Mouse (Mus musculus): ENCODE data around the gene Iqschfp.

Iqschfp gene

GRCm38 (mm10) chr3:68351461-68351860 is 459.4 kb downstream of the Iqschfp start:
- DNase-seq (ENCODE audit: low spot score), result no peak

DNA sequence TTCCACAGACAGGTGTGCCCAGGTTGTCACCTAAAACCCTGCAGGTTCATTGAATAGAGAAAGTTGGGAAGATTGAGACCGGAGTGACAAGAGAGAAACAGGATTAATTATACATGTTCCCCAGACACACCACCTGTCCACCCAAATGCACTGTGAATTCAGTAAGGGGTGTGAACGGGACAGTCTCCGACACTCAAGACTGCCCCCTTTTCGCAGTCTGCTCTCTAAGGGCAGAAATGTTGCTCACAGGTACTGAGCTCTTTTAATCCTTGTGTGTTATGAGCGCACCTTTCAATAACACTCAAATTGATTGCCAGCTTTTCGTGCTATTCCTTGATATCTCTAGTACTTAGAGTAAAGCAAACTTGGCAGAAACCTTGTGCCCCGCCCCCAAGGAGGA is 460.9 kb downstream of the Iqschfp start:
- DNase-seq (ENCODE audit: low spot score), result no peak

- DNase-seq (ENCODE audit: low spot score), result no peak
Observed at GRCm38 (mm10) chr3:68353492-68353891, 461.5 kb downstream of the Iqschfp start.

DNA sequence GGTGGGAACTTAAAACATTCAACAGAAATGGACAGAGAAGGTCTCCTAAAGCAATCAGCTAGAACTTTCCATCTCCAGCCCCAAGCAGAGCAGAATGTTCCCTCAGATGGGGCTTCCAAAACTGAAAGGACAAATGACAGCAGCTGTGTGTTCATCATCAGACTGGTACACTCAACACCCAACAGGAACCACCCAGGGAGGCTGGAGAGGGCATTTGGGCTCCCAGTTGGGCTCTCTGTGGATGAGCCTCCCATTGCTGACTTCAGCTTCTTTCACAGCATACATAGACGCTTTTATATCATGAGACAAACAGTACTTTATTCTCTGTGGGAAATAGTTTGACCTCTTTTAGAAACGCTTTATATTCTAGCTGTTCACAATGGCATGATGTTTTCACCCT is 464.5 kb downstream of the Iqschfp start:
- no peak for DNase-seq (ENCODE audit: low spot score)

DNA sequence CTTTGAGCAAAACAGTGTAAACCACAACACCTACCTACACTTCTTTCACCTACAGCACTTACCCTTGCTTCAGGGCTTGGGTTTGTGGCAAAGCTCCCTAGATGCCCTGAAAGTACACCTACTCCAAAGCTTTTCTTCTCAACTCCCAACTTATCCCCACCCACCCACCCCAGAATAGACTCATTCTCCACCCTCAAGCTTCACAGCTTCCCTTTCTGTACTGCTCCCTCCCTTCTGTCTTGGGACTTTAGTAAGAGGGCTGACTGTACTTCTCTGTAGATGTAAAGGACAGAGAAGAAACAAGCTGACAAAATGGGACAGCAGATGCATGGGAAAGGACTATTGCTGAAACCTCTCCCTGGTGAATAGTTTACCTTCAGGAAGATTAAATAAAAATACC is 476.0 kb downstream of the Iqschfp start:
- DNase-seq (ENCODE audit: low spot score), result no peak

DNA sequence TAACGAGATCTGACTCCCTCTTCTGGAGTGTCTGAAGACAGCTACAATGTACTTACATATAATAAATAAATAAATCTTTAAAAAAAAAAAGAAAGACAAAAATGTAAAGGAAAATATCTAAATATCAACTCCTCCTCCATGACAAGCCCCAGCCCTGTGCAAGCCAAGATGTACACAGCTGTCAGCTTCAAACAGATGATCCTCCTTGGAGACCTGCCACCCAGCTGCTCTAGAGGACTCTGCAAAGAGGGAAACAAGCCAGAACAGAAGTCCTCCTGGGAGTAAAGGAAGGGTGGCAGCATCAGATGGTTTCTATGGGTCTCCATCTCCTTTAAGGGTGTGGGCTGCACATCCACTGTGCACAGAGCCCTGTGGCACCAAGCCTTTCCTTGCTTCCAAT is 480.9 kb downstream of the Iqschfp start:
- DNase-seq (ENCODE audit: low spot score), result no peak

DNA sequence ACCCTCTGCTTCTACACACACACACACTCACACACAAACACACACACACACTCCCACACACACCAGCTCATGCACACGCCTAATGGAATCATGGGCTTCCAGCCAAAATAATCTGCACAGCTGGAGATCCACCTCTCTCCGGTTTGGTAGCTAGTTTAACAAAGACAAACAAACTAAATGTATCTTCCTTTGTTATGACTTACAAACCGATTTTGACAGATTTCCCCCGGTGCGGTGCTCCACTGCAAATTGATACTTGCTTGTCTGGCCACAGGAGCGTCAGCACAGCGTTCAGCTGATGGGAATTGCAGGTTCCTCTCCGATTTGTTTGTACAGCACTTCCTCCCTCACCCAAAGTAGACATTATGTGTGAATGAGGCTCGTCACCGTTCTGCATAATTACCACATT is 483.1 kb downstream of the Iqschfp start:
- DNase-seq (ENCODE audit: low spot score), result no peak

DNA sequence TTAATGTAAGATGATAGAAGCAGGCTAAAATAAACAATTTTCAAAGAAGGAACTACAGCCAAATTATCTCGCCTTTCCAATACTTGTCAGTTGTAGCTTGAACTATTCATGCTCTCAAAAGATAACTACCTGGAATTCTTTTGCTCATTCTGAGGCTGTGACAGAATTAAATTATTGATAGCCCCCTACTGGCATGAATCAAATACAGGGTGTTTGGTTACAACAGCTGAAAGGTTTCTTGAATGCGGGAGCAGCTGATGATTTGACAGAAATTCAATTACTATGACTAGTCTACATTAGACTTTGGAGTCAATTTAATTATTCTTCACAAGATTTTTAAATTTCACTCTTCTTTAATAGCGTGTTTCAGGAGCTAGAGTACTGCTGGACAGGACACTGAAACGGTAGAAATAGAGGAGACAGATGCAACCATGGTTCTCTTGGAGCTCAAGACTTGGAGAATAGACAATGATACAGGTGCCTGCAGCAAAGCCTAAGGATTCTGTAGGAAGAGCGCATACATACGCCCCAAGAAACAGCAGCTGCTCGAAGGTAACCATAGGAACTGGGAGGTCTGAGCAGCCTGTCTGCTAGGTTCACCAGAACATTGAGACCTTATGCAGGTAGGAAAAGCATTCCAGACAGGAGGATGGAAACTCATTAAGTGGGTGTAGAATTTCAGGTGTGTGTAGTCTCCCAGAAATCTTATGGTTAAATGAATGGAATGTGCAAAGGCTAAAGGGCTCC is 485.6 kb downstream of the Iqschfp start:
- DNase-seq (ENCODE audit: low spot score), result no peak

GRCm38 (mm10) chr3:68378799-68379198 is 486.8 kb downstream of the Iqschfp start:
- DNase-seq (ENCODE audit: low spot score), result no peak

DNA sequence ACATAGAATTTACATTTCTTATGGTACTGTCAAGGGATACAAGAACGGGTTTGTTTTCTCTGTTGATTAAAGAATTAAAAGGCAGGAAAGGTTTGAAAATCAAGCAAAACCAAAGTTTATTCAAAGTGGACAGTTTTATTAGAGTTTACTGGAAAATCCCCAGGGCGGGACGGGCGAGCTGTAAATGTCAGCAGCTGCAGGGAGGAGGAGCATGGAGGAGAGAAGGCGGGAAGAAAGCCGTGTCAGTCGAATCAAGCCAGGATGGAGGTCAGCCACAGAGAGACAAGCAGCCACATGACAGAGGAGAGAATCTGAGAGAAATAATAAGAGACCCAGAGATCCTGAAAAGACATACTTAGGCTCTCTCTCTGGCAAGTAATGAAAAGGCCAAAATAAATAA is 487.2 kb downstream of the Iqschfp start:
- DNase-seq (ENCODE audit: low spot score), result no peak

- DNase-seq (ENCODE audit: low spot score), result no peak
Observed at GRCm38 (mm10) chr3:68383672-68384071, 491.6 kb downstream of the Iqschfp start.

DNA sequence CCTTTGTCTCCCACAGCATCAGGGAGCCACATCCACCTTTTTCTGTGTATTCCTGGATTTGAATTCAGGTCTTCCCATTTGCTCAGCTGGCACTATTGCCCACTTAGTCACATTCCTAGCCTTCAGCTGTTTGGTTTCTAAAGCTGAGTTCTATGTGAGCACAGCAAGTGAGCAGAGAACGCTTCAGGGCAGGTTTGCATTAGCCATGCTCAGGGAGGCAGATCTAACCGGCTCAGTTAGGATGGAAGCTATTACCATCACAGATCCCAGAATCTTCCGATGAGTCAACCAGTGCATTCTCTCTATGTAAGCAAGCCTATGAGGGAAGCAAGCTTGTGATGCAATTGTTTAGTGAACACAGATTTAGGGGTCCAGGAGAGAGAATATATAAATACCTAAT is 493.5 kb downstream of the Iqschfp start:
- DNase-seq (ENCODE audit: low spot score), result no peak

DNA sequence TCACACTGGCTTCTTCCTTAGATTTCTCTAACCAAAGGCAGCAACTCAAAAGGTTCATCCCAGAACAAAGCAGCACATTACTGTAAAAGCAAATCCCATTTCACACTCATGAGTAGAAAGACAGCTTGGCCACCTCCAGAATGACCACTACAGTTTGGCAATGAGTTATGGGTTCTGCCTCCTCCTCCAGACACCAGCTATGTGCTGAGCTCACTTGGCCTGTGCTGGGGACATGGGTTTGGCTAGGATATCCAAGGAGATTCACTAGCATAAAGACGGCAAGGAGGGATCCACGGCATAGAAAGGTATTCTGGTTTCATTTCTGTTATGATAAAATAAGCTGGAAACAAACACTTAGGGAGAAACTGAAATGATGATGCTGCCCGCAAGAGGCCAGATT is 496.0 kb downstream of the Iqschfp start:
- no peak for DNase-seq (ENCODE audit: low spot score)

DNA sequence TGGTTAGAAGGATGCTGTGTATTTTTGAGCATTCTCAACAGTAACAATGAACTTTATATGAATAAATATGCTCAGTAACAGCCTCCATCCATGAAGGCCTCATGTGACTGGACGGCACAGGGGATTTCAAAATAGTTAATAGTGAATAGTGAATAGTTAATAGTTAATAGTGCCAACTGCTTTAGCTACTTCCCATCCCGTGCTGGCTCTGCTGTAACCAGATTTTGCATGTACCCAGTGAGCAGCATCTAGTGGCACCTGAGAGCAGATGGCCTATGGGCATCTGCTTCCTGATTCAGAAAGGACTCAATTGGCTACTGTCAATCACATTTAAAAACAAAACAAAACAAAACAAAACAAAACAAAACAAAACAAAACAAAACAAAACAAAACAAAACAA is 501.5 kb downstream of the Iqschfp start:
- no peak for DNase-seq (ENCODE audit: low spot score)

- no peak for DNase-seq (ENCODE audit: low spot score)
Observed at GRCm38 (mm10) chr3:68398691-68399090, 506.7 kb downstream of the Iqschfp start.

- DNase-seq (ENCODE audit: low spot score), result no peak
Observed at GRCm38 (mm10) chr3:68400121-68400520, 508.1 kb downstream of the Iqschfp start.

DNA sequence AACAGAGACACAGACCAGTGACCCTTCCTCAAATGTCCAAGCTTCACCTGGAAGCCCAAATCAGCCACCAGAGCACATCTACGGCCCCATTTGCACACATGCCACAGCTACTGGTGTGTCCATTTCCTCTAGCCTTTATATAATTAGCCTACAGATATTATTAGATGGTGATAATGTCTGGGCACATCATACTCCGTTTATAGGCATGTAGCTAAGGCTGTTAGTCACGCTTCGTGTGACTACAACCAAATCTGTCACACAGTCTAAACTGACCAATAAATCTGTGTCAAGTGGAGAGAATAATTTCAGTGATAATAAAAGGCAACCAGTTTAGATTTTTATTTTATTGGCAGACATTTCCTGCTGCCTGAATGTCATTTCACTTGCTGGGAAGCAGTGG is 511.3 kb downstream of the Iqschfp start:
- no peak for DNase-seq (ENCODE audit: low spot score)

DNA sequence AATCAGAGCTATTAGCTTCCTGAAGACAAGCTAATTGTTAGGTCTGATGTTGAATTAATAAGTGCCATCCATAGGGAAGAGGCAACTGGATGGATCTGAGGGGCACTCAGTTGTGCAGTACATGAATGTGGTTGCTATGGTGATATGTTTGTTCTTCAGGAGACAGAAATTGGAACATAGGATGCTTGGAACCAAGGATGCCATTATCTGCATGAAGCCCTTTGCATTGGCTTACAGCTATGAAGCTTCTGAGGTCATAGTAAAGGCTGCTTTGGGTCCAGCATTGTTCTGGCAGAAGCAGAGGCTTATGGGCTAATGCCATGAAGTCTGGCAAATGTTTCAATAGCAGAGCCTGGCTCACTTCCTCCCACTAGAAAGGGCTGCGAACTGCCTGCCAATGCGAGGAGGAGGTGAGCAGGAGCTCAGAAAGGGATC is 511.8 kb downstream of the Iqschfp start:
- DNase-seq (ENCODE audit: low spot score), result no peak

DNA sequence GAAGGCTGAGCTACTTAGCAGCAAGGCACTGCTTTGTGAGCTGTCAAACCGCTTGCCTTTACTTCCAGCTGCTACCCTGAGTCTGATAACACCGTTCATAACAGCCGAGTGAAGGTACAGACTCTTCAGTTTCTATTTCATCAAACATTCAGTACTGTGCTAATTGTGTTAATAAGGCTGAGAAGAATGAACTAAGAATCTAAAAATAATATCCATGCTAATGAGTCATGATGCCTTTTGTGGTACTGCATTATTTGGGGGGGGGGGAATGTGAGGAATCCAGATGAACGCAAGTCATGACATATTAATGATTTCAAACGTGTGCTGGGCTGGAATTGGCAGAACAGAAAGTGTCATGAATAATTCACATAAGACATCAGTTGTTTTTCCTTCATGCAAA is 513.7 kb downstream of the Iqschfp start:
- no peak for DNase-seq (ENCODE audit: low spot score)

DNA sequence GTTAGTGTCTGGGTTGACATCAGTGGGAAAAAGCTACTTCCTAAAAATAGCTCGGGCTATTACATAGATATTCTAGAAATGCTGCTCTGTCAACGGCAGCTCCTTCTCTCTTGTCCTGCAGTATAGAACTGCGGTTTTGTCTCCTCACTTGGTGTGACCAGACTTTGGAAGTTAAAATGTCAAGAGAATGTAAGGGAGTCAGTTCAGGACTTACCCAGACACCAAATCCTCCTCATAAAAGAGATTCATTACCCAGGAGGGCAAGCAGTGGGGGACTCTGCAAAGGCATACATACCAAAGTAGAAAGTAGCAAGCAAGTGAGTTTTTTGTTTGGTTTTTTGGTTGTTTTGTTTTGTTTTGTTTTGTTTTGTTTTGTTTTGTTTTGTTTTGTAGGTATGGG is 520.2 kb downstream of the Iqschfp start:
- DNase-seq (ENCODE audit: low spot score), result no peak

DNA sequence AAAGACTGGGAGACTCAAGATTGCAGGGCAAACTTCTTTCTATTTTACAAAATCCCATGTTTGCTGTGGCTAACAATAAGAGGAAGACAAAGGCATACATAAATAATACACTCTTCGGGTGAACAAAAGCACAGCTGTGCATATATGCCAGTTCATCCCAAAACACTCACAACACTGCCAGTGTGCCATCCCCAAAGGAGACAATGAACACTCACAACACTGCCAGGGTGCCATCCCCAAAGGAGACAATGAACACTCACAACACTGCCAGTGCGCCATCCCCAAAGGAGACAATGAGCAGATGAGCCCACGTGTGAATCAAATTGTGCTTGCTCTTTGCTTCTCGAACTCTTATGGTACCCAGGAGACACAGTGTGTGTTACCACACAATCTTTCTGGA is 527.8 kb downstream of the Iqschfp start:
- no peak for DNase-seq (ENCODE audit: low spot score)

DNA sequence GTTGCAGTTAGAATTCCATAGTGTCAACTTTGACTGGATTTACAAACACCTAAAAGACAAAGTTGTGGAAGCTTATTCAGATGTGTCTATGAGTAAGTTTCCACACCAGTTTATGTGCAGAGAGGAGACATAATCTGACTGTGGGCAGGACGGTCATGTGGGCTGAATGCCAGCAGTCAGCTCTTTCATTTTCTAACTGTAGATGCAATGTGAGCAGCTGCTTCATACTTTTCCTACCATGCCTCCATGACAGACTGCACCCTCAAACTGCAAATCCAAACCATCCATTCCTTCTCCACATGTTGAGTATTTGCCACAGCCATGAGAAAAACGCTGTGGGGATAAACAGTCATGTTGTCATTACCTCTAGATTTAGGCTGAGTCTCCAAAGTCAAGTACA is 528.9 kb downstream of the Iqschfp start:
- no peak for DNase-seq (ENCODE audit: low spot score)

DNA sequence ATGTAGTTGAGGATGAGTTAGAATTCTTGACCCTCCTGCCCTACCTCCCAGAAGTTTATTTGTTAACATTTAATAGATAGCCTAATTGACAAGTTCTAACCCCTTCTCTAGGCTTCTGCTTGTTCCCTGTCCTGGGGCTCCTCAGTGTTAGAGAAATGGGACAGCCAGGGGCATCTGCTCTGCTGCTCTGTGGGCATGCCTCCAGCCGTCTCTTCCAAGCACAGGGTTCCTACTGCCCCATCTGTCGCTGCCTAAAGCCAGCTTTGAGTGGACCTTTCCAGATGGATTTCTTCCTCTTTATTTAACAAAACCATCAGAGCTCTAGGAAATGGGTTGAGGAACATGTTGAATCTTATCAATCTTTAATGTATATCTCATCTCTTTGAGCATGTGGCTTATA is 529.8 kb downstream of the Iqschfp start:
- DNase-seq (ENCODE audit: low spot score), result no peak

GRCm38 (mm10) chr3:68428081-68428480 is 536.0 kb downstream of the Iqschfp start:
- no peak for DNase-seq (ENCODE audit: low spot score)

Measured in ovary, postnatal 36 days (tissue).